Mouse (Mus musculus): ENCODE measurements around the gene Arrdc2. TPM values are rescaled to one million over a fixed set of nuclear protein-coding genes. Genes with fewer than 3 reads are reported as not detected.
"Not testable (repeated sequence)": the region's sequence is repeated elsewhere in the genome, so short reads cannot be mapped to it uniquely, and the experiment has no call there.

The Arrdc2 gene
- total and polyA plus RNA-seq, 2 experiments from 2014 or later = 3.0 to 4.5 TPM

- H3K9ac ChIP-seq (replicated peaks; ENCODE audit: low read depth, low read length) = no peak overlapping the region
- H3K36me3 ChIP-seq (replicated peaks; ENCODE audit: control insufficient read depth, insufficient read depth, low read length) = no peaks in the 10 kb centered on the region
- peaks cover 2% of the 10 kb centered on the region; the same call in 1 of the 2 replicates for H3K4me1 ChIP-seq (ENCODE audit: control insufficient read depth, insufficient read depth)
- H3K27ac ChIP-seq (ENCODE audit: low read depth) = no peak overlapping the region
- DNase-seq (ENCODE audit: low spot score) = no peak
- no peak overlapping the region for H3K4me3 ChIP-seq (ENCODE audit: low read depth, low read length)
- no peaks in the 10 kb centered on the region for H3K9me3 ChIP-seq (replicated peaks; ENCODE audit: control insufficient read depth, low read length)
- 85% methylated on average over 1 of the region's 1 CpGs for WGBS
- no peaks in the 10 kb centered on the region for H3K27me3 ChIP-seq (ENCODE audit: control insufficient read depth, insufficient read depth, low read length)
- no peak overlapping the region for H3K4me2 ChIP-seq (ENCODE audit: low read depth, low read length)
- no peak for ATAC-seq (ENCODE audit: insufficient read depth, low read depth)
- TF ChIP-seq CTCF (IDR thresholded peaks at IDR 0.05; ENCODE audit: low read depth) (no peak), EP300 (IDR thresholded peaks at IDR 0.05; ENCODE audit: low read depth) (no peak)
Measured at GRCm38 (mm10) chr8:70827796-70828195, 11.7 kb downstream of the Arrdc2 start.

DNA sequence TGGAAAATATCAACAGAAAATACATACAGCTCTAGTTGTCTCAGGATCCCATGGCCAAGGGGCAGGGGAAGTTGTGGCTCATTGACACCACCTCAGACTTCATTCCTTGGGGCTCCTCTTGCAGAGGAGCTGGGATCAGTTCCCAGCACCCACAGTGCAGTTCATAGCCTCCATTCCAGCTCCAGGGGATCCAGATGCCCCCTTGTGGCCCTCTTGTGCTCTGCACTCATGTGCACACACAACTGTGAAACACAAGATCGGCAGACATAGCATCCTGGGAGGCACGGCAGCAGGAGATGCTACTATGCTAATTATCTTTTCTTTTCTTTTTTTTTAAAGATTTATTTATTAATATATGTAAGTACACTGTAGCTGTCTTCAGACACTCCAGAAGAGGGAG lies 12.5 kb downstream of the Arrdc2 start:
- no peaks in the 10 kb centered on the region for H3K36me3 ChIP-seq (replicated peaks; ENCODE audit: control insufficient read depth, insufficient read depth, low read length)

GRCm38 (mm10) chr8:70825816-70826215 lies 13.7 kb downstream of the Arrdc2 start:
- DNase-seq (ENCODE audit: low spot score) (no peak), ATAC-seq (ENCODE audit: insufficient read depth, low read depth) (no peak)
- no peak for TF ChIP-seq CTCF (IDR thresholded peaks at IDR 0.05; ENCODE audit: low read depth)
- no peak for TF ChIP-seq EP300 (IDR thresholded peaks at IDR 0.05; ENCODE audit: low read depth)
- 82% methylated on average over 8 of the region's 8 CpGs for WGBS
- no peak overlapping the region for H3K4me3 ChIP-seq (ENCODE audit: low read depth, low read length)
- no peaks in the 10 kb centered on the region for H3K4me1 ChIP-seq (ENCODE audit: control insufficient read depth, insufficient read depth)
- no peak overlapping the region for H3K4me2 ChIP-seq (ENCODE audit: low read depth, low read length)
- H3K36me3 ChIP-seq (replicated peaks; ENCODE audit: control insufficient read depth, insufficient read depth, low read length) = no peaks in the 10 kb centered on the region
- H3K9me3 ChIP-seq (replicated peaks; ENCODE audit: control insufficient read depth, low read length) = no peaks in the 10 kb centered on the region
- H3K9ac ChIP-seq (replicated peaks; ENCODE audit: low read depth, low read length) = no peak overlapping the region
- no peak overlapping the region for H3K27ac ChIP-seq (ENCODE audit: low read depth)
- 0 out of 2 replicates have a peak, but pooled peaks cover 1% of the 10 kb centered on the region for H3K27me3 ChIP-seq (ENCODE audit: control insufficient read depth, insufficient read depth, low read length)

More for the DNA sequence above, 12.5 kb downstream of the Arrdc2 start:
- no peak for TF ChIP-seq CTCF (IDR thresholded peaks at IDR 0.05; ENCODE audit: low read depth)
- no peak for TF ChIP-seq EP300 (IDR thresholded peaks at IDR 0.05; ENCODE audit: low read depth)
- Histone ChIP-seq H3K4me2 (ENCODE audit: low read depth, low read length) (no peak overlapping the region), H3K4me3 (ENCODE audit: low read depth, low read length) (no peak overlapping the region), H3K27me3 (ENCODE audit: control insufficient read depth, insufficient read depth, low read length) (no peaks in the 10 kb centered on the region), H3K9ac (replicated peaks; ENCODE audit: low read depth, low read length) (no peak overlapping the region), H3K9me3 (replicated peaks; ENCODE audit: control insufficient read depth, low read length) (no peaks in the 10 kb centered on the region), H3K27ac (ENCODE audit: low read depth) (no peak overlapping the region), H3K4me1 (ENCODE audit: control insufficient read depth, insufficient read depth) (no peaks in the 10 kb centered on the region)
- WGBS = 96% methylated on average over 2 of the region's 2 CpGs
- DNase-seq (ENCODE audit: low spot score) (no peak), ATAC-seq (ENCODE audit: insufficient read depth, low read depth) (no peak)

DNA sequence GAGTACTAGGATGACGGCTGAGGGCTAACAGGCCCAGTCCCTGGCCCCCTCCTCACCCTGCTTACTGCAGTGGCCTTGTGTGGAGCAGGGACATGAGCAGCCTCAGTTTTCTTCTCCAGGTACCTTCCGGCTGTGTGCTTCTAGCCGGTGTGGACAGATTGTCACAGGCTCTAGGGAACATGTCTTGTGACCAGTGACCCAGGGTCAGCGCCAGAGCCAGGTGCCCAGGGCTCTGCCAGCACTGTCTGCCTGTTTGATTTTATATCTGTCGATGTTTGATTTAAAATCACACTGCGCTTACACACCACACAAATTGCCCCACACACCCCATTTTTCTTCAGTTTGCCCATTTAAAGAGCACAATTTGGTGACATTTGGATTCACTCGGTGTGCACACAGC lies 15.7 kb downstream of the Arrdc2 start:
- no peak for ATAC-seq (ENCODE audit: insufficient read depth, low read depth)
- H3K9me3 ChIP-seq (replicated peaks; ENCODE audit: control insufficient read depth, low read length) = 0 out of 2 replicates have a peak, but pooled peaks cover 7% of the 10 kb centered on the region
- H3K4me2 ChIP-seq (ENCODE audit: low read depth, low read length) = no peak overlapping the region
- H3K27ac ChIP-seq (ENCODE audit: low read depth) = no peak overlapping the region
- no peaks in the 10 kb centered on the region for H3K36me3 ChIP-seq (replicated peaks; ENCODE audit: control insufficient read depth, insufficient read depth, low read length)
- H3K27me3 ChIP-seq (ENCODE audit: control insufficient read depth, insufficient read depth, low read length) = 0 out of 2 replicates have a peak, but pooled peaks cover 16% of the 10 kb centered on the region
- TF ChIP-seq CTCF (IDR thresholded peaks at IDR 0.05; ENCODE audit: low read depth) = no peak
- no peak for TF ChIP-seq EP300 (IDR thresholded peaks at IDR 0.05; ENCODE audit: low read depth)
- H3K4me1 ChIP-seq (ENCODE audit: control insufficient read depth, insufficient read depth) = no peaks in the 10 kb centered on the region
- 78% methylated on average over 7 of the region's 7 CpGs for WGBS
- DNase-seq (ENCODE audit: low spot score) = no peak
- no peak overlapping the region for H3K9ac ChIP-seq (replicated peaks; ENCODE audit: low read depth, low read length)
- no peak overlapping the region for H3K4me3 ChIP-seq (ENCODE audit: low read depth, low read length)

DNA sequence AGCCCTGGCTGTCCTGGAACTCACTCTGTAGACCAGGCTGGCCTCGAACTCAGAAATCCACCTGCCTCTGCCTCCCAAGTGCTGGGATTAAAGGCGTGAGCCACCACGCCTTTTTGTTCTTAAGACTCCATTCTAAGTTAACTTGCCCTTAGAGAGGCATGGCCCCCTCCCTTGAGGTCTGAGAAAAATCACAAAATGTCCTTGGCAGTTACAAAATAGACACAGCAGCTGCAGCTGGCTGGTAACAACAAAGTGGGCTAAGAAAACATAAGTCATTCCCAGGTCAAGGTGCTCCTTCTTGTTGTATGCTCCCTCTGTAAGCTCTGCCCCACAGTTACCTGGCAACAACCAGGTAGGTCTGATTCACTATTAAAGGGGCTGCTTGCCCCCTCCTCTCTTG lies 16.9 kb downstream of the Arrdc2 start:
- Histone ChIP-seq H3K9me3 (replicated peaks; ENCODE audit: control insufficient read depth, low read length) (peaks cover 13% of the 10 kb centered on the region; the same call in 1 of the 2 replicates), H3K27me3 (ENCODE audit: control insufficient read depth, insufficient read depth, low read length) (0 out of 2 replicates have a peak, but pooled peaks cover 18% of the 10 kb centered on the region)
- H3K27ac ChIP-seq (ENCODE audit: low read depth); H3K4me1 ChIP-seq (ENCODE audit: control insufficient read depth, insufficient read depth); H3K9ac ChIP-seq (replicated peaks; ENCODE audit: low read depth, low read length); DNase-seq (ENCODE audit: low spot score); H3K4me3 ChIP-seq (ENCODE audit: low read depth, low read length); H3K36me3 ChIP-seq (replicated peaks; ENCODE audit: control insufficient read depth, insufficient read depth, low read length); H3K4me2 ChIP-seq (ENCODE audit: low read depth, low read length); ATAC-seq (ENCODE audit: insufficient read depth, low read depth): not testable (repeated sequence)
- 77% methylated on average over 3 of the region's 3 CpGs for WGBS

- Histone ChIP-seq H3K27ac (ENCODE audit: low read depth) (no peak overlapping the region), H3K36me3 (replicated peaks; ENCODE audit: control insufficient read depth, insufficient read depth, low read length) (no peaks in the 10 kb centered on the region), H3K4me2 (ENCODE audit: low read depth, low read length) (no peak overlapping the region), H3K27me3 (ENCODE audit: control insufficient read depth, insufficient read depth, low read length) (peaks cover 24% of the 10 kb centered on the region; the same call in 1 of the 2 replicates), H3K9ac (replicated peaks; ENCODE audit: low read depth, low read length) (no peak overlapping the region), H3K4me3 (ENCODE audit: low read depth, low read length) (no peak overlapping the region), H3K9me3 (replicated peaks; ENCODE audit: control insufficient read depth, low read length) (peaks cover 13% of the 10 kb centered on the region; the same call in 1 of the 2 replicates), H3K4me1 (ENCODE audit: control insufficient read depth, insufficient read depth) (no peaks in the 10 kb centered on the region)
- no peak for DNase-seq (ENCODE audit: low spot score)
- TF ChIP-seq EP300 (IDR thresholded peaks at IDR 0.05; ENCODE audit: low read depth) (no peak), CTCF (IDR thresholded peaks at IDR 0.05; ENCODE audit: low read depth) (no peak)
- 32% methylated on average over 11 of the region's 11 CpGs for WGBS
- no peak for ATAC-seq (ENCODE audit: insufficient read depth, low read depth)
Measured at GRCm38 (mm10) chr8:70821992-70822391, 17.5 kb downstream of the Arrdc2 start.
